Mouse (Mus musculus): ENCODE results near the gene Gm17428.

- TF ChIP-seq POLR2A (IDR thresholded peaks at IDR 0.05; ENCODE audit: insufficient read depth, low read length), result no peak
- TF ChIP-seq CTCF (IDR thresholded peaks at IDR 0.05; ENCODE audit: low read depth, low read length), result no peak
These were observed 10.3 kb upstream of the Gm17428 start, which contains the start of gene Myh6 for GRCm38 (mm10) chr14:54966320-54966977.

Measured in ES-Bruce4 (cell line).